Mouse (Mus musculus) heart, adult 2 months (tissue): Measurements from ENCODE around the gene Cybrd1.

Experiments
- CTCF ChIP-seq: fragments of 200-600 bp; IDR thresholded peaks from 2 replicates; pipeline ENCODE4 v1.8.1; 2022; ENCODE audit warnings: antibody characterized with exemption, mild to moderate bottlenecking, moderate library complexity
- POLR2A ChIP-seq: fragments of 200-500 bp; IDR thresholded peaks from 2 replicates; pipeline ENCODE4 v1.6.1; 2011; ENCODE audit warnings: mild to moderate bottlenecking, low read depth, low read length, control low read depth; ENCODE audit not compliant: insufficient read depth

GRCm38 (mm10) chr2:71073828-71074227 lies 43.9 kb upstream of the Cybrd1 start:
- no peak for TF ChIP-seq CTCF
- no peak for TF ChIP-seq POLR2A
